Mouse (Mus musculus) ovary, adult 18-20 months (tissue): ENCODE results near the gene Atp23.

Experiments
- DNase-seq: peaks from one replicate; pipeline ENCODE4 v3.0.0; 2022; ENCODE audit warnings: low spot score, mixed read lengths

Gene Atp23

DNA sequence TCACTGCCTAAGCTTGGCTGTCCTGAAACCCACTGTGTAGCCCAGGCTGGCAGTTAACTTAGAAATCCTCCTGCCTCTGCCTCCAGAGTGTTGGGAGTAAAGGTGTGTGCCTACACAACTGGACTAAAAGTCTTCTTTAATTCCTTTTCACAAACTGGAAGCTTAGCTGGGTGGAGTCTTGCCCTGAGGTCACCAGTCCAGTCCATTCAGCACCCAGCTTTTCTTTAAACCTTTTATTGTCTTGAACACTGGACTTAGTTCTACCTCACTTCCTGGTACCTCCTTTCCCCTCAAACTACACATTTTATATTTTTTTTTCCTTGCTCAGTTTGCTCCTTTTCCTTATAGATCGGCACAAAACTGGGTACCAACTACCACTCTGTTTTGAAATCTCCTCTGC lies 10.3 kb upstream of the Atp23 start:
- no peak for DNase-seq

DNA sequence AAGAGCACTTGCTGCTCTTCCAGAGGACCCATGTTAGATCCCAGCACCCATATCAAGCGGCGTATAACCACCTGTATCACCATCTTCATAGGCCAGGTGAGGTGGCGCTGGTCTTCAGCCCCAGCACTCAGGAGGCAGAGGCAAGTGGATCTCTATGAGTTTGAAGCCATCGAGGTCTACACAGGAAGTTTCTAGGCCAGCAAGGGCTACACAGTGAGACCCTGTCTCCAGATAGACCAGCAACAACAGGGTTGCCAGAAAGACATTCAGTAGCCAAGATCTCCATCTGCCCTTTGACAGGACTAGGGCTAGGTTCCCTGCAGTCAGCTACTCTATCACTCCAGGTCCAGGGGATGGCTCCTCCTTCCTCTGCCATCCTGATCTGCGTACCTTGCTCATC lies 5.7 kb upstream of the Atp23 start:
- DNase-seq = no peak

DNA sequence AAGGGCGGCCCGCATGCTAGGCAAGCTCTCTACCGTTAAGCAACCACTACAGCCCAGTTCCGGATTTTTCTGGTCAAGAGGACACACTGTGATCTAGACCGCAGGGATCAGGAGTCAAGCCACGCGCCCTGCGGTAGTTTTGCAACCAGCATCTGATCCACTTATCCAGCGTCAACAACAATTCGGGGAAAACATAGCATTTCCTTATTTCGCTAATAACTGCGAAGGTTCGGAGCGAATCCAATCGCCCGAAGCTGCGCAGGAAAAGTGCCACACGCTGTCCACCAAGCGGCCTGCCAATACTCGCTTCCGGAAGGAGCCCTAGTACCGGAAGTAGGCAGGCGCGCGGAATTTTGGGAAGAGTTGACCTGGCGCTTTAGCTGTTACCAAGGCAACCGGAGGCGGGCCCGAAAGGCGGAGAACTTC lies 4.5 kb upstream of the Atp23 start:
- DNase-seq = peak; percentile 89

DNA sequence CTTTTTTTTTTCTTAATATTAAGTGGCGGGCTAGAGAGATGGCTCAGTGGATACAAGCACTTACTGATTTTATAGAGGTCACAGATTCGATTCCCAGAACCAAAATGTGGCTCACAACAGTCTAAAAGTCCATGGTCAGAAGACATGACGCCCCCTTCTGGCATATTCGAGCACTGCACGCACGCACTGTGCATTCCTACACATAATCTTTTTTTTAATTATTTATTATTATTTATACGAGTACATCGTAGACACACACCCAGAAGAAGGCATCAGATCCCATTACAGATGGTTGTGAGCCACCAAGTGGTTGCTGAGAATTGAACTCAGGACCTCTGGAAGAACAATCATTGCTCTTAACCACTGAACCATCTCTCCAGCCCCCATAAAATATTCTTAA lies 3.9 kb upstream of the Atp23 start:
- DNase-seq = no peak

- no peak for DNase-seq
These were observed 3.1 kb upstream of the Atp23 start for GRCm38 (mm10) chr10:126904221-126904620.

DNA sequence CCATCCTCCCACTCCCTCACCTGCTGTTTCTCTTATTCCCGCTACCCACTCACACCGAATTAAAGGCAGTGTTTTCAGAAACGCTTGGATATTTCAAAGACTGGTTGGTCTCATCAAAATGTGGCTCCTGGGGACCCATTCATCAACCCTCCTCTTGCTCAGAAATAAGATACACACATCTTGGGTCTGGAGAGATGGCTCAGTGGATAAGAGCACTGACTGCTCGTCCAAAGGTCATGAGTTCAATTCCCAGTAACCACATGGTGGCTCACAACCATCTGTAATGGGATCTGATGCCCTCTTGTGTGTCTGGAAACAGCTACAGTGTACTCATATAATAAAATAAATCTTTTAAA lies 311 bp upstream of the Atp23 start:
- DNase-seq = no peak

- no peak for DNase-seq
These were observed 5.3 kb downstream of the Atp23 start for GRCm38 (mm10) chr10:126895891-126896290.

DNA sequence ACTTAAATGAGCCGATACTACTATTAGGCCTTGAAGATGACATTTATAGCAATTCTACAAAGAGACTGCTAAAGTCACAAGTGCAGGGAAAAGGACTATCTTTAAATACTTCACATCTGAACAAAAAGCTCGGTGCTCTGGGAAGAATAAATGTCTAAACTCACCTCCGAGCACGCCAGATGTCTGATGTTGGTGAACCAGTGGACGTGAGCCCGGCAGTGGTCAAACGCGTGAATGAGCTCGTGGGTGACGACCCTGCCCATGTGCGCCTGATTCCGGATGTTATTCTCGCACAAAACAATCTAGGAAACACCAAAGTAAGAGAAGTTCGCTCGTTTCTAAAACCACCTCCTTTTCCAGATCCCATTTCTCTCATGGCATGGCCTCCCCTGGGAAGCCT lies 7.1 kb downstream of the Atp23 start:
- no peak for DNase-seq

DNA sequence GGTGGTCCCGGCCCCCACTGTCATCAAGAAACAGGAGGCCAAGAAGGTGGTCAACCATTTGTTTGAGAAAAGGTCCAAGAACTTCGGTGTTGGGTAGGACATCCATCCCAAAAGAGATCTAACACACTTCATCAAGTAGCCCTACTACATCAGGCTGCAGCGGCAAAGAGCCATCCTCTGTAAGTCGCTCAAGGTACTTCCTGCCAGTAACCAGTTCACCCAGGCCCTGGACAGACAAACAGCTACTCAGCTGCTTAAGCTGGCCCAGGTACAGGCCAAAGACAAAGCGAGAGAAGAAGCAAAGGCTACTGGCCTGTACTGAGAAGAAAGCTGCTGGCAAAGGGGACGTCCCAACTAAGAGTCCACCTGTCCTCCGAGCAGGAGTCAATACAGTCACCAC lies 8.0 kb downstream of the Atp23 start:
- DNase-seq = no peak

DNA sequence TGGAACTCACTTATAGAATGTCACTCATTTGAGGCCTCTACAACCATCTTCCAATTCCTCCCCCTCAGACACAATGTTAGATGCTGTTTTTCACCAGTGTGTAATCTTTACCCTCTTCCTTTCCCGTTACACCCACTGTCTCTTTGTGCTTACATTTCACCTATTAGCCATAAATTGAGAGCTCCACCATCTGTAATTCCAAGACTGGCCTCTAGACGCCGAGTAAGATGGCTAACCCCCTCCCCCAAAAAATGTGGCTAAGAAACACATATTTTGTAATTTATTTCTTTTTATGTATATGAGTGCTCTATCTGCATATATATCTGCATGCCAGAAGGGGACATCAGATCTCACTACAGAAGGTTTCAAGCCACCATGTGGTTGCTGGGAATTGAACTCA lies 27.4 kb downstream of the Atp23 start:
- no peak for DNase-seq

- no peak for DNase-seq
These were observed 28.9 kb downstream of the Atp23 start for GRCm38 (mm10) chr10:126872256-126872655.

GRCm38 (mm10) chr10:126869372-126870318 lies 31.5 kb downstream of the Atp23 start:
- DNase-seq = peak; percentile 19

DNA sequence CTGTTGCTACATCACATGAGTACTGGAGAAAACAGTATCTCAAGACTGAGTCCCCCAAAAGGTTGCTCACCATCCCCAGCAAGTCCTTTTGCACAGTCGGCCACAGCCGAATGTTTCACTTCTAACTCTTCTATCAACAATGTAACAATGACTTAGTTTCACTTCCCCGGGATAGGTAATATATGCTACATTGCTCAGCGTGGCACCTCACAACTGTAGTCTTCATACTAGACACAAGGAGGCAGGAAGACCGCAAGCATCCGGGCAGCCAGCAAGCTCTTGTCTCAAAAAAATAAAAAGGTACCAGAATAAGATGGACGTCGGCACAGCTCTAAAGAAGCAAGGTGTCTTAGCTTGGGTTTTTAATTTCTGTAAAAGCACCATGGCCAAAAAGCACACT lies 35.9 kb downstream of the Atp23 start:
- no peak for DNase-seq

GRCm38 (mm10) chr10:126862193-126862592 lies 39.0 kb downstream of the Atp23 start:
- DNase-seq = no peak

- DNase-seq = no peak
These were observed 47.9 kb downstream of the Atp23 start for GRCm38 (mm10) chr10:126853286-126853685.

DNA sequence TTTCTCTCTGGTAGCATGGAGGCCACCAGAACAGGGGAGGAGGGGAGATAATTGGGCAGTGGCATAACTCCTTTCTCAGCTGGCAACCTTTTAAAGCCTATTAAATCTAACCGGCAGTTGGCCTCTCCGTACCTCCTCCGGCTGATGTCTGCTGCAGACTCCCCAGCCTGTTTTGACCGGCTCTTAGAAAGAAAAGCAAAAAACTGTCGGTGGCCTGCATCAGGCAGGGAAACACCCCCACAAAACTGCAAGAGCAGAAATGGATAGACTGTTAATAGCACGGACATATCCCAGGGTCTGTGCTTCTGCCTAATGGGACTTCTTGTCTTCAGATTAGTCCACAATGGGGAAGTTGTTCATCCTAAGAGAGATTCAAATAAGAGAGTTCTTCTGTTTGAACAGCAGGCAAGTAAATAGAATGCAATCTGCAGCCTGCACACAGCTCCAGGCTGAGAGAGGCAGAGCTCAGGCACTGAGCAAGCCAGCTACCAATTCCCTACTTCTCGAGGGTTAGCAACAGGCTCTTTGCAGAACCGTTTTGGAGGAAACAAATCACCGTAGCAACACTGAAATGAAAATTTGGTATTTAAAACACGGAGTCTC lies 55.7 kb downstream of the Atp23 start:
- peak; percentile 4 for DNase-seq

DNA sequence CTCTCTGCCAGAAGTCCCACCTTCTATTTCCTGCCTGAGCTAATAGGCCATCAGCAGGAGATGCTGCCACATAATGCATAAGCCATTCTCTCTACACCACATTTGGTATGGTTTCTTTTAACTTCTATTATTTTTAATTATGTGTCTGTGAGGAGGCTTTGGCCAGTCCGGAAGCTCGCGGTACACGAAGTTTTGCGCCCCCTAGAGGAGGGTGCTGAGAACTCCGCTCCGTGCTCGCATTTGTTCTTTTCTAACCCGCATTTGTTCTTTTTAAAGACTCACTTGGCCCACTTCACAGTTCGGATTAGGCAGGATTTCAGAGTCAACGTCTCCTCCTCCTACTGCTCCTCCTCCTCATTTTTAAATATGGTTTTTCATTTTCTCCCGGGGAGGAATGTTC lies 56.5 kb downstream of the Atp23 start:
- DNase-seq = no peak

DNA sequence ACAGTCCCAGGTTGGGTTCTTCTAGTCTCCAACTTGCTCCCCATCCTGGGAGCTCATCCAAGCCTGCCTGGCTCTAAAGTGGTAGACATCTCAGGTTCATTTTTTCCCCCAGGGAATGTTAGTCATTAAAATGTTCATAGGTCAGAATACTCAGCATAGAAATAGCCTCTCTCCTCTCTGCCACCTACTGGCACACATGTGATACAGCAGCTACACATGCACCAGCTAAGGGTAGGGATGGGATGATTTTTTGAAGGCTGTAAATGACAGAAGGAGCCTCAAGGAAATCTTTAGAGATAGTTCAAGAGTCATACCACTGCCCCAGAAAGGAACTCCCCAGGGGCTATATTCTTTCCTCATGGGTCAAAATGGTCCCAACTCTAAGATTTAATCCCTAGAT lies 60.9 kb downstream of the Atp23 start:
- DNase-seq = no peak

- no peak for DNase-seq
These were observed 68.1 kb downstream of the Atp23 start for GRCm38 (mm10) chr10:126833006-126833405.

DNA sequence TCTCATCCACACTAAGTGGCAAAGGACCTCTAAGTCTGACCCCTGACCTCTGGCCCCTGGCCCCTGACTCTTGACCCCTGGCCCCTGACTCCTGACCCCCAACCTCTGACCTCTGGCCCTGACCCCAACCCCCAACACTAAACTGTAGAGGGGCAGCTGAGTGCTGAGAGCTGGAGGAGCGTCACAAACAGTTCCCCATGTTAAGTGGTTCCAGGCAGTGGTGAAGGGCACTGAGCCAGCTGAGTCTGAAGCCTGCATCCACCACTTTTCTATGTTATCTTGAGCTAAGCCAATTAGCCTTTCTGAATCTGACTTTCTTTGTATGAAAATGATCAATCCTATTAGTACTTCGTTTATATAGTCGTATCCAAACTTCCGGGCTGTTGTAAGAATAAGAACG lies 69.8 kb downstream of the Atp23 start:
- no peak for DNase-seq

DNA sequence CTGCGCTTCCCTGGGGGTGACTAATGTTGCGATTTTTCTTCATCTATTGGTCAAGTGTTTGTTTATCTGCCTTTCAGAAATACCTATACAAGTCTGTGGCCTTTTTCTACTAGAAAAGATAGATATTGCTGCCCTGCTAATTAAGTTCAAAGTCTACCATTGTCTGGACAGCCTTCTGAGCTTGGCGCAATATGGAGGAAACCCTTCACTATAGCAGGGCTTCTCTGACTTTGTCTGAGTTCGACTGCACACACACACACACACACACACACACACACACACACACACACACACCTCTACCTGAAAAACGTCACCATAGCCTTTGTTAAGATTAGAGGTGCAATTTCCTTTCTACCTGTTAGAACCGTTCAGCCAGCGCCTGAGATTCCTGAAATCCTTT lies 72.5 kb downstream of the Atp23 start:
- DNase-seq = no peak

DNA sequence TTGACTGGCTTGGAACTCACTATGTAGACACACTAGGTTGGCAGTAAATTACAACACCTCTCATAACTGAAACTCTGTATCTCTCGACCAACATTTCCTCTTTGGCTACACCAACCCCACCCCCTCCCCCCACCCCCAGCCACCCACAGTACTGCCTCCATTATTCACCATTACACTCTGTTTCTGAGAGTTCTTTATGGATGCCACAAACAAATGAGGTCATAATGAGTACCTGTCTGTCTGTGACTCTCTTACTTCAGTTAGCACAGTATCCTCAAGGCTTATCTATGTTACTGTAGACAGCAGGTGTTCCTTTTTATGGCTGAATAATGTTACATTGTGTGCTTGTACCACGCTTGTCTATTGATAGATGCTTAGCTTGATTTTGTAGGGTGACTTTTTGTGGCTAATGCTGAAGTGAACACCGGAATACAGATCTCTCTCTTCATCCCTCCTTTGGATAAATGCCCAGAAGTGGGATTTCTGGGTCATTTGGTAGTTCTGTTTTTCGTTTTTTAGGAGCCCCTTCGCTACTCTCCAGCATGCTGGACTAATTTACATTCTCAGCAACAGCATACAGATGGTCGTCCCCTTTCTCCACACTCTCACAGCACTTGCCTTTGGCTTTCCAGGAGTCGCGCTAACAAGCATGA lies 73.1 kb downstream of the Atp23 start:
- DNase-seq = no peak

DNA sequence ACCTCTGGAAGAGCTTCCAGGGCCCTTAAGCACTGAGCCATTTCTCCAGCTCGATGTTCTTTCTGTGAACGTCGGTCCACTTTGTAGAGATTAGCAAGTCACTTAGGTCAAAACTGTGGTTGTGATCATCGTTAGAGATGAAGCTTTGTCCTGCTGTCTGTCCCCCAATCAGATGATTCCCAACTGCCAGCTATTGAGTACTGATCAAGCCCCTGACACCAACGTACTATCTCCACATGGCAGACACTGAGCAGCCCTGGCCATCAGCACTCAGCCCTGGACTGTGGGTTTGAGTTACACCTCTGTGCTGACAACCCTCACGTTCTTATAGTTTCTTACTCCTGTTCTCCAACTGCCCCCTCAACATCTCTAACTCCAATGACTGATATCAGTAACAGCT lies 74.2 kb downstream of the Atp23 start:
- no peak for DNase-seq
